Mouse (Mus musculus) embryonic facial prominence, embryonic 11.5 days (tissue): Measurements from ENCODE around the gene Fbxo45. TPM values are rescaled to one million over a fixed set of nuclear protein-coding genes. Genes with fewer than 3 reads are reported as not detected.

Source experiments
- ATAC-seq: fragments of 200-750 bp; cut with Nextera tagmentation; replicated peaks from 2 replicates; pipeline ENCODE4 v1.8.0; 2017; ENCODE audit warnings: low read depth; ENCODE audit not compliant: insufficient number of reproducible peaks, low FRiP score, low TSS enrichment
- DNase-seq: peaks from one replicate; pipeline ENCODE4 v3.0.0-alpha.2; 2015; ENCODE audit warnings: low spot score
- H3K27ac ChIP-seq: fragments of 300-500 bp; sonication (generic); replicated peaks from 2 replicates; pipeline ENCODE4 v1.5.1; 2014; ENCODE audit warnings: mild to moderate bottlenecking, low read depth, low read length, control low read depth
- H3K27me3 ChIP-seq: fragments of 300-500 bp; sonication (generic); 2 replicates; pipeline ENCODE4 v1.6.1; 2014; ENCODE audit warnings: mild to moderate bottlenecking, low read length, moderate library complexity, mixed read lengths; ENCODE audit not compliant: control insufficient read depth, insufficient read depth
- H3K36me3 ChIP-seq: fragments of 300-500 bp; sonication (generic); replicated peaks from 2 replicates; pipeline ENCODE4 v1.6.1; 2014; ENCODE audit warnings: low read depth, mild to moderate bottlenecking, low read length, moderate library complexity, mixed read lengths; ENCODE audit not compliant: control insufficient read depth, insufficient read depth
- H3K4me1 ChIP-seq: fragments of 300-500 bp; sonication (generic); 2 replicates; pipeline ENCODE4 v1.6.1; 2014; ENCODE audit warnings: low read length, mixed read lengths; ENCODE audit not compliant: control insufficient read depth, insufficient read depth
- H3K4me2 ChIP-seq: fragments of 300-500 bp; sonication (generic); 2 replicates; pipeline ENCODE4 v1.6.1; 2014; ENCODE audit warnings: low read depth, mild to moderate bottlenecking, control low read depth, low read length, moderate library complexity
- H3K4me3 ChIP-seq: fragments of 300-500 bp; sonication (generic); 2 replicates; pipeline ENCODE4 v1.5.1; 2014; ENCODE audit warnings: low read depth, low read length, control low read depth
- H3K9ac ChIP-seq: fragments of 300-500 bp; sonication (generic); replicated peaks from 2 replicates; pipeline ENCODE4 v1.6.1; 2014; ENCODE audit warnings: mild to moderate bottlenecking, control low read depth, low read length
- H3K9me3 ChIP-seq: fragments of 300-500 bp; sonication (generic); replicated peaks from 2 replicates; pipeline ENCODE4 v1.6.1; 2016; ENCODE audit warnings: mild to moderate bottlenecking, low read length, inconsistent platforms, mixed read lengths; ENCODE audit not compliant: control insufficient read depth
- WGBS: fragments of 180-500 bp; shearing (Covaris S2); extraction: QIAGEN DNeasy Blood & Tissue Kit; methylation state at CpG from one replicate; pipeline ENCODE4 v1.1.7; 2014; 5-methylcytosine and 5-hydroxymethylcytosine counted together
- microRNA counts: library from miRNA; unstranded; fragments of <30 nt; microRNA quantifications from one replicate; lab custom pipeline; 2016
- microRNA-seq: library from miRNA; unstranded; fragments of <30 nt; microRNA quantifications from one replicate; pipeline ENCODE4, GENCODE M21; 2016; ENCODE audit warnings: borderline number of aligned reads
- polyA plus RNA-seq: library from polyadenylated mRNA; unstranded; fragments of >200 nt; fragmentation: Nextera tagmentation; extraction: Ambion mirVana; gene quantifications from 2 replicates; pipeline ENCODE4 v1.2.1, GENCODE M21; 2014

Fbxo45 gene
- polyA plus RNA-seq, 1 experiment from 2014 or later: 24.2 TPM

DNA sequence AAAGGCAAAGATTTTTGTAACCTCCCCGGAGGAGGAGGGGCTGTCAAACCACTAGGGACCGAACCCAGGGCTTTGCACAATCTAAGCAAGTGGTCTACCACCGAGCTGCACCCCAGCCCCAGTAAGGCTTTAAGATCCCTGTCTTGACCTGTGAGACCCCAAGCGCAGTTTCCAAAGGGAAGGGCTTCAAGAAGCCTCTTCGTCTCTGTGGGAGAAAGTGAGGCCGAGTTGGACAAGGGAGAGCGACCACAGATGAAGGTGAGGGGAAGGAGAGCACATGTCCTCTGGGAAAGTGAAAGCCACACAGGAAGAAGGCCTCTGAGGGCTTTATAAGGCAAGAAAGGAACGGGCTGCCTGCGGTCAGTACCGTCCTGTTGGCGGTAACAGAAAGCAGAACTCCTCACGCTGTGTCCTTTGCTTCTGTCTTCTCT is 56.9 kb downstream of the Fbxo45 start:
- H3K27ac ChIP-seq: no peak overlapping the region
- 52% methylated on average over 12 of the region's 12 CpGs for WGBS
- H3K4me2 ChIP-seq: no peak overlapping the region
- no peaks in the 10 kb centered on the region for H3K4me1 ChIP-seq
- H3K27me3 ChIP-seq: no peaks in the 10 kb centered on the region
- no peak overlapping the region for H3K4me3 ChIP-seq
- H3K9me3 ChIP-seq: no peaks in the 10 kb centered on the region
- DNase-seq: no peak
- H3K36me3 ChIP-seq: no peaks in the 10 kb centered on the region
- no peak overlapping the region for H3K9ac ChIP-seq
- ATAC-seq: no peak

DNA sequence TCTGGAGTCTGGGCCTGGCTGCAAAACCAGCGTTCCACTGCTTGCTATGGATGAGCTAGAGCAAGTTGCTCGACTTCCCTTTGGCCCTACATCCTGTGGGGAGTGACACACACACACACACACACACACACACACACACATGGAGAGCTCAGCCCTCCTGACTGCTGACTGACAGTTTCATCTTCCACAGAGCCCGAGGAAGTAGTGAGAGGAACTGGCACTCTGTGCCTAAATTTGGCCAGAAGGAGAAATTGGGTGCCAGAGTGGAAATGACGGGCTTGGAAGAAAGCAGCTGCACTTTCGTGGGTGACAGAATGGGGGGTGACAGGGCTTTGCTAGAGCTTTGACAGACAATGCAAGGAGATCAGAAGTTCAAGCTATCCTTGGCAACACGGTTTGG is 57.8 kb downstream of the Fbxo45 start:
- no peak for DNase-seq
- Histone ChIP-seq H3K36me3 (no peaks in the 10 kb centered on the region), H3K4me1 (no peaks in the 10 kb centered on the region), H3K9me3 (no peaks in the 10 kb centered on the region), H3K4me3 (no peak overlapping the region), H3K4me2 (no peak overlapping the region), H3K27ac (no peak overlapping the region), H3K9ac (no peak overlapping the region), H3K27me3 (no peaks in the 10 kb centered on the region)
- 64% methylated on average over 6 of the region's 6 CpGs for WGBS
- ATAC-seq: no peak

DNA sequence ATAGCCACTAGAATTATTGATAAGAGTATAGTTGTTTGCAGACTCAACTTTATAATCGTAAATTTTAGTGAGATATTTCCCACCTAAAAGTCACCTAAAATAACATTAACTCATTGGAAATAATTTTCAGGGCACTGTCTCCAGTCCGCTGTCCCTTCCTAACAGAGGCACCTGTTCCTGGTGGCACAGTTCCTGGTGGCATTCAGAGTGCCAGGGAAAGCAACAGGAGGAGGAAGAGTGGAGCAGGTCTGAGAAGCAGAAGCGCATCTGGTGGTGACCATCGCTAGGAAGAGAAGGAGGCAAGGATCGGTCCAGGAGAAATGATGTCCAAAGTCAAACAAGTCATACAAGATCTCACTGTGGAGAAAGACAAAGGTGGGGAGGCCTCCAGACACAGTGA is 60.9 kb downstream of the Fbxo45 start:
- 92% methylated on average over 5 of the region's 5 CpGs for WGBS
- H3K9me3 ChIP-seq: no peaks in the 10 kb centered on the region
- no peaks in the 10 kb centered on the region for H3K36me3 ChIP-seq
- no peak overlapping the region for H3K9ac ChIP-seq
- DNase-seq (no peak), ATAC-seq (no peak)
- H3K4me1 ChIP-seq: no peaks in the 10 kb centered on the region
- H3K27me3 ChIP-seq: no peaks in the 10 kb centered on the region
- H3K4me3 ChIP-seq: no peak overlapping the region
- no peak overlapping the region for H3K27ac ChIP-seq
- H3K4me2 ChIP-seq: no peak overlapping the region

MicroRNAs encoded within 50 kb of the gene (microRNA counts, 519-probe panel; counts per million panel counts)
- not detected for microRNA mmu-miR-1946a (lab: Ali Mortazavi, UCI)

Small RNA genes within 50 kb of the gene (microRNA-seq; reads per million reads assigned to microRNA genes)
- gene Mir1946a: not detected

Other genes with a start within 250 kb of the Fbxo45 start
- gene Senp5, start 243.9 kb downstream of the Fbxo45 start, polyA plus RNA-seq: 10.0 and 10.9 TPM in 2 replicates
- 41.6 and 42.6 TPM in 2 replicates for gene Pak2, start 167.8 kb downstream of the Fbxo45 start, polyA plus RNA-seq
- 168 TPM in 2 replicates for gene Pigx, start 147.4 kb downstream of the Fbxo45 start, polyA plus RNA-seq
- gene Cep19, start 147.4 kb downstream of the Fbxo45 start, polyA plus RNA-seq: 46.1 and 46.5 TPM in 2 replicates
- gene Nrros, start 81.6 kb downstream of the Fbxo45 start, polyA plus RNA-seq: 9.5 and 10.3 TPM in 2 replicates
- not detected in 2 replicates for gene Bex6, start 67.3 kb downstream of the Fbxo45 start, polyA plus RNA-seq
- 21.1 and 21.2 TPM in 2 replicates for gene Wdr53, start 69 bp upstream of the Fbxo45 start, polyA plus RNA-seq
- not detected in 2 replicates for gene Smco1, start 24.3 kb upstream of the Fbxo45 start, polyA plus RNA-seq
- gene Rnf168, start 30.3 kb upstream of the Fbxo45 start, polyA plus RNA-seq: 25.4 and 26.0 TPM in 2 replicates
- 25.1 and 30.6 TPM in 2 replicates for gene Ubxn7, start 85.1 kb upstream of the Fbxo45 start, polyA plus RNA-seq
- gene Tm4sf19, start 153.3 kb upstream of the Fbxo45 start, polyA plus RNA-seq: 0.22 TPM in 1 of 2 replicates, not detected in the other
- 31.9 and 32.3 TPM in 2 replicates for gene Tctex1d2, start 172.5 kb upstream of the Fbxo45 start, polyA plus RNA-seq
- gene Pcyt1a, start 183.8 kb upstream of the Fbxo45 start, polyA plus RNA-seq: 33.4 and 36.7 TPM in 2 replicates
- 0.34 and 0.53 TPM in 2 replicates for gene Slc51a, start 240.7 kb upstream of the Fbxo45 start, polyA plus RNA-seq
- gene Zdhhc19, start 249.1 kb upstream of the Fbxo45 start, polyA plus RNA-seq: not detected in 2 replicates